Mouse (Mus musculus): ENCODE results near the gene Pou6f2. TPM values are rescaled to one million over a fixed set of nuclear protein-coding genes. Genes with fewer than 3 reads are reported as not detected.

Gene Pou6f2
- total RNA-seq, 4 experiments from 2014 or later, result not detected

DNA sequence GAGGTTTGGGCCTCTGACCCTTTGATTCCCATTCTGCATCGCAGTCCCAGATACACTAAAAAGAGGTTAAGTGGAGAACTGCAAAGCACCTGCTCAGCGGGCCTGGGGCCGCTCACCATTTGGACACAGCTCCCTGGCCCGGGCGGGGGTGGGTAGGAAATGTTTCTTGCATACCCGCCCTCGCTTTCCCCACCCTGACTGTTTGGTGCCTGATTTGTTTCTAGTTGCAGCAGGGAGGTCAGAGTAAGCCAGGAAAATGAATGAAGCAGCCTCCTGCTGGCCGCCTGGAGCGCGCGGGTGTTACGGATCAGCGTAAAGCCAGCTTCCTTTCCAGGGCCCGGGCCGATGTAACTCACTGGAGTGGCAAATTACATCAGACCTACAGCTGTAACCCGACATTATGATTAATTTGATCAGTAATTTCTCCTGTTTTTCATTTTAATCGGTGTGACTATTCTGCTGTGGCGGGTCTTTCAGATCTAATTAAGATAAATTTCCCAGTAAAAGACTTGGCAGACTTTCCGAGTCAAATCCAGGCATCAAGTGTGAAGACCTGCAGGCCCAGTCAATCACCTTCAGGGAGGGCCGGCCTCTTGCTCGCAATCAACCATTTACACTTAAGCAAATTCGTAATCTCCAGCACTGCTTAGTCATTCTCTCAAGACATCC is 178.8 kb downstream of the Pou6f2 start:
- no peak for DNase-seq (ENCODE audit: low spot score in 2 of 2)

DNA sequence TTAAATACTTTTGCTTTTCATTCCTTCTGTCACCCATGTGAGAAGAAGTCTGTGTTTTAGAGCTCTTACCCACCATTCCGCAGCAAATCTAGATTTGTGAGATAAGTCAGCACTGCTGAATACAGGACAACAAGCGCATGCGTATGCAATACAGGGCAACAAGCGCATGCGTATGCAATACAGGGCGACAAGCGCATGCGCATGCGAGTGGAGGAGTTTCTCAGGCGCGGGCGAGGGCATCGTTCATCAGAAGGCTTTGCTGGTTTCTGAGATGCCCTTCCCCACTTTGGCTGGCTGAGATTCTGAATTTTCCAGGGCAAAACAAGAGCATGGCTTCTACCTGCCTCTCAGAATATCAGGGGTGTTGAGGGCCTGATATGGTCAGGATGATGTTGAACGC is 186.2 kb downstream of the Pou6f2 start:
- DNase-seq (ENCODE audit: low spot score in 2 of 2), result no peak

GRCm38 (mm10) chr13:18204476-18205250 is 192.8 kb downstream of the Pou6f2 start:
- DNase-seq (ENCODE audit: low spot score in 2 of 2), result no peak

DNA sequence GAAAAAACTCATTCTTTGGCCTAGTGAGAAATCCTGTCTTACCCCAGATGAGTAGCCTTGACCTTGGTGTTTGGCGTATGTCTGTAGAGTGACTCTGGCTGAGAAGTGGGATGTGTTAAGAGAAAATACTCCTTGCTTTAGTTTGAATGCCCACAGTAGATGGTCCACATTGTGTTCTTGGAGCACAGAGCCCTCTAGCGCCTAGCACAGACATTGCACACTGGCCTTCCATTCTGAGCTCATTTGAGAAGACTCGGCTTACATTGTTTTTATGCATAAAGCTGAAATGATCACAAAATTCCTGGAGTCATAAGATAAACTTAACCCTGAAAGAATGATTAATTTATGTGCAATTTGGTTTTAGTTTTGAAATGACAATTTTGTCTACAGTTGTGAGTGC is 223.5 kb downstream of the Pou6f2 start:
- peak in 1 of 2 experiments; percentile 4 for DNase-seq (ENCODE audit: low spot score in 2 of 2)

GRCm38 (mm10) chr13:18173021-18173420 is 224.5 kb downstream of the Pou6f2 start:
- DNase-seq (ENCODE audit: low spot score in 2 of 2), result no peak

DNA sequence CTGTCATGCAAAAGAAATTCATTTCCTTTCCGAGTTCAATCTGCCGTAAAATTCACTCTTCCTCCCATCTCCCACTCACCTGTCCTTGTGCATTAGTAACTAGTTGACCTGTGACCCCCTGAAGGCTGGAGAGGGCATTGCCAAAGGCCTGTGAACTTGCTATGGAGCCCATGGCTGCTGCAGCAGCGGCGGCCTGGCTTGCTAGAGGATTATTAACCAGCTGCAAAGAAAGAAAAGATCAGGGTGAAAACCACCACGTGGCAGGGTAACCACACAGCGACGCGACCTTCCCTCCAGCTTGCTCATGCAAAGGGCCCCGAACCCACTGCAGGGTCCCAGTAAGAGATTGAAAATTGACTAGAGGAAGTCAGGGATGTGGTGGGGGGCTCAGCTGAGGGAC is 225.2 kb downstream of the Pou6f2 start:
- no peak for DNase-seq (ENCODE audit: low spot score in 2 of 2)

DNA sequence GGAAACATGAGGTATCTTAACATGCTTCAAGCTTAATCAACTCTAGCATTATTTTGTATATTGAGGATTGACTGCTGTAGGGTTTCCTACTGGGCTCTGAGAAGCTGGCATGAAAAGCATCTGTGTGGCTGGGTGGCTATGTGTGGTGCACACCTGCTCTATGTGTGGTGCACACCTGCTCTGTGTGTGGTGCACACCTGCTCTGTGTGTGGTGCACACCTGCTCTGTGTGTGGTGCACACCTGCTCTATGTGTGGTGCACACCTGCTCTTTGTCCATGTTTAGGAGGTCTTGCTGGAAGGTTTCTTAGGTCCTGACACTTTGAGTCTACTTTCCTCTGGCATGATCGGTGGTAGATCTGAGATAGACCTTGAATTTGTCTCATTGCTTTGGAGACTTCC is 233.3 kb downstream of the Pou6f2 start:
- no peak for DNase-seq (ENCODE audit: low spot score in 2 of 2)

GRCm38 (mm10) chr13:18160566-18160965 is 236.9 kb downstream of the Pou6f2 start:
- DNase-seq (ENCODE audit: low spot score in 2 of 2), result no peak

GRCm38 (mm10) chr13:18153949-18154582 is 243.4 kb downstream of the Pou6f2 start:
- no peak for DNase-seq (ENCODE audit: low spot score in 2 of 2)

DNA sequence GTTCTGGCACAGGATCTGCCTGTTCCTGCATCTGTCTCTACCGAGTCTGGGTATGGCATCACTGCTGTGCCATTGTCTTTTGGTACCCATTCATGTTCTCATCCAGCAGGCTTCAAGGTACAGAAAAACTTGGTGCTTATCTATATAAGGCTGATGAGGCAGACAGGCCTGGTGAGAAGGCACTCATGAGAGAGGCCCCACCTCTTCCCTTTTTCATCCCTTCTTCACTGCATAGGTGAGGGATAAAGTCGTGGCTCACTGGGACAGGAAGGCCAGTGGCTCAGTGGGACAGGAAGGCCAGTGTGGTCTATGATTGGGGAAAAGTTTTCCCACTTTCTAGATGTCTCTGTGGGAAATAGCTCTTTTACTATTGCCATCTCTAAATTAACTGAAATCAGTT is 263.8 kb downstream of the Pou6f2 start:
- DNase-seq (ENCODE audit: low spot score in 2 of 2), result no peak

GRCm38 (mm10) chr13:18133193-18133592 is 264.3 kb downstream of the Pou6f2 start:
- DNase-seq (ENCODE audit: low spot score in 2 of 2), result no peak

DNA sequence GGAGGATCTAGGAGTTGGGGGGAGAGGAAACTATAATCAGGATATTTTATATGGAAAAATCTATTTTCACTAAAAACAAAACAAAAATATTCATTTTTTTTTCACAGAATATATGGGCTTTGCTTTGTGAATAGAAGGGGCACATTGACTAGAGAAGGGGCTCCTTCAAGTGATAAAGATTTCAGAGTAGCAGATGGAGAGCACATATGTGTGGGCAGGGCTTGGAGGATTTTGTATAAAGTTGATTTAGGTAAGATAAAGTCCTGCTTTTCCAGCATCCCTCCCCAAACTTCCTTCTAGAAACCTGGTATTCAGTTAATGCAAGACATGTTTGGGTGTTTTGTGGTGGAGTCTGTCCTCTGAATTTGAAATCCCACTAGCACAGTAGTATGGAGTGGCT is 266.2 kb downstream of the Pou6f2 start:
- DNase-seq (ENCODE audit: low spot score in 2 of 2), result no peak

DNA sequence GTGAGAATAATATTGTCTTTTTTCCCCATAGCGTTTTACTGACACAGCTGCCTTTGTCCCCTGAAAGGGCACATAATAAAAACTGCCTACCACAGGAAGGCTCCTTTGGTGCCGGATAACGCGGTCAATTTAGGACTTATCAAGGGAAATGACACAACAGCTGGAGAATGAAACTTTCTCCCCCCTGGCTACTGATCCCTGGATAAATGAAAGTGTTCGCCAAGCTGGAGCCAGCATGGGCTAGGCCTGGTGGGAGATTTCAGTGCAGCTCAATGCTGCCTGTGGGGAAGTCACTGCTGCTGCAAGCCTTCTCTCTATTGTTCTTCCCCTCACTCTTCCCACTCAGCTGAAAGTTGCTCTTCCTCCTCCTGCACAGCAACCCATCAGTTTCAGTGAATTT is 267.8 kb downstream of the Pou6f2 start:
- no peak for DNase-seq (ENCODE audit: low spot score in 2 of 2)

GRCm38 (mm10) chr13:18128826-18129225 is 268.7 kb downstream of the Pou6f2 start:
- DNase-seq (ENCODE audit: low spot score in 2 of 2), result no peak

DNA sequence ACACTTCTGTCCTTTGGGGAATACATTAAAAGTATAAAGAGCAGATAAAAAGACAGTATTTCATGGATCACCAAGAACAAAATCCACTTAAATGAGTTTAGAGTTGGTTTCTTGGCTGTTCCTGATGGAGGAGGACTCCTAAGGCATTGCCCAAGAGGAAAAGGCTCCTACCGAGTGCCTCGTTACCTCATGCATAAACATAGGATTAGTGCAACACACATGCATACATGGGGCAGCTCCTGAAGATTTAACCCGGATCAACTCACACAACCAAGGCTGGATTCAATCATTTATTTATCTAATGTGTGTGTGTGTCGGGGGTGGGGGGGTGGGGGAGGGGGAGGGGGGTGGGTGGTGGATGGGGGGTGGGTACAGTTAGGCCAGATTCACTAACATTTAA is 269.4 kb downstream of the Pou6f2 start:
- DNase-seq (ENCODE audit: low spot score in 2 of 2), result no peak

- no peak for DNase-seq (ENCODE audit: low spot score in 2 of 2)
Observed at GRCm38 (mm10) chr13:18126111-18126510, 271.4 kb downstream of the Pou6f2 start.

DNA sequence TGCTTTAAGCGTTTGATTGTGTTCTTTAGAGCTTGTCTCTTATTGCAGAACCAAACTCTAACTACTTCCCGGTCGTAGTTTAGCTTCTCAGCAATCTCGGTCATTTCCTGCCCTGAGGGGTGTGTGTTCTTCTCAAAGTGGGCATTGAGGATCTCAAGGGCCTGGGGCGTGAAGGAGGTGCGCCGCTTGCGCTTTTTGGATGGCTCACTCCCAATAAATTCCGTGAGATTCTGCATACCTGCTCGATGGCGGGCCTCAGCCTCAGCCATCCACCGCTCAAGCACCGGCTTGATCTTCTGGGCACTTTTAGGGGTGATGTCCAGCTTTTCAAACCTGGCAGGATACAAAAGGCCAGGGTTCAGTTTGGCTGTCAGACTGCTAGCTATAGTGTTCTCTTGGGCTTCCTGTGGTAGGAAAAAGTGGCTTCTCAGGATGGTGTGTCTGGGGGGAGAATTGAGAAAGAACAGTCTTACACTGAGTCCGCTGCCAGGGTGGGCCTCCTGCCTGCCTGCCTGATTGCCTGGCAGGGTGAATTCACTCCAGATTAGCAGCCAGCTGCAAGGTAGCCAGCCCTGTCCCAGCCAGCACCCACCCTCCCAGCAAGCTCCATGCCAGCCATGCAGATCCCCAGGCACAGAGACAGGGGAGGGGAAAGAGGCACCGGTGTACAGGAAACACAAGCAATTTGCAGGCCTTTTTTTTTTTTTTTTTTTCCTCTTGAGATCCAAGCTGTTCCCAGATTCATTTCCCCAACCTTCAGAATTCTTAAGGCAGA is 272.1 kb downstream of the Pou6f2 start:
- DNase-seq (ENCODE audit: low spot score in 2 of 2), result no peak

GRCm38 (mm10) chr13:18124368-18124767 is 273.1 kb downstream of the Pou6f2 start:
- no peak for DNase-seq (ENCODE audit: low spot score in 2 of 2)

DNA sequence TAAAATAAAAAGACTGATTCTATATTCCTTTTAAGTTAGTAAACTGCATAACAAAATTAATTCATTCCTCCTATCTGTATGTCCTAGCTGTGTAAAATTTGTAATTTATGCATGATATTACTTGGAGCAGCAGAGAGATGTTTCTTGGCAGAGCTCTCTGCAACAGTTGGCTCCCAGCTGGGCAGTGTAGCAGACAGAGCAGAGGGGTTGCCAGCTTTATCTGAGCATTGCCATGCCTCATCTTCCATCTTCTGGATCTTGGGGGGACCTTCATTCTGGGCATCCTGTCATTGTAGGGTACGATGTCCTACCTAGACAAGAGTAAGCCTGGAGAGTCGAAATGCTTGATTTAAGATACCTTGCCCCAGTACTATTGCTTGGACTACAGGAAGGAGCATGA is 277.1 kb downstream of the Pou6f2 start:
- no peak for DNase-seq (ENCODE audit: low spot score in 2 of 2)

GRCm38 (mm10) chr13:18081443-18082119 is 315.9 kb downstream of the Pou6f2 start:
- no peak for DNase-seq (ENCODE audit: low spot score in 2 of 2)
